Mouse (Mus musculus) cerebellum, adult 2 months (tissue): Measurements from ENCODE around the gene Triobp. TPM values are rescaled to one million over a fixed set of nuclear protein-coding genes. Genes with fewer than 3 reads are reported as not detected.
"Not testable (repeated sequence)": the region's sequence is repeated elsewhere in the genome, so short reads cannot be mapped to it uniquely, and the experiment has no call there.

Experiments
- DNase-seq, 2 experiments: peaks; one replicate each; pipeline ENCODE4 v3.0.0; 2021
- H3K27ac ChIP-seq: fragments of 200-500 bp; 2 replicates; pipeline ENCODE4 v1.5.1; 2012; ENCODE audit warnings: low read length, control low read depth, inconsistent platforms; ENCODE audit not compliant: insufficient read depth
- H3K27me3 ChIP-seq: fragments of 200-500 bp; 2 replicates; pipeline ENCODE4 v1.6.1; 2012; ENCODE audit warnings: inconsistent platforms, mild to moderate bottlenecking, low read length, moderate library complexity; ENCODE audit not compliant: control insufficient read depth, insufficient read depth
- H3K4me1 ChIP-seq: fragments of 200-500 bp; 2 replicates; pipeline ENCODE4 v1.6.1; 2011; ENCODE audit warnings: low read length; ENCODE audit not compliant: control insufficient read depth, insufficient read depth
- H3K4me3 ChIP-seq: fragments of 200-500 bp; replicated peaks from 2 replicates; pipeline ENCODE3; 2011; ENCODE audit warnings: mild to moderate bottlenecking, low read depth, low read length, control low read depth; ENCODE audit not compliant: insufficient read depth
- CTCF ChIP-seq: fragments of 200-500 bp; IDR thresholded peaks from 2 replicates; pipeline ENCODE4 v1.5.1; 2011; ENCODE audit warnings: low read depth, mild to moderate bottlenecking, control low read depth, low read length, moderate library complexity, borderline replicate concordance; ENCODE audit not compliant: insufficient read depth
- POLR2A ChIP-seq: fragments of 200-500 bp; IDR thresholded peaks from 2 replicates; pipeline ENCODE4 v1.6.1; 2011; ENCODE audit warnings: low read length, control low read depth, borderline replicate concordance; ENCODE audit not compliant: insufficient read depth
- WGBS: fragments of 180-500 bp; shearing (Covaris S2); methylation state at CpG from one replicate; pipeline ENCODE4 v1.1.7; 2018; 5-methylcytosine and 5-hydroxymethylcytosine counted together
- polyA plus RNA-seq: library from polyadenylated mRNA; depleted of rRNA; stranded (reverse); fragments of >200 nt; gene quantifications from 2 replicates; pipeline ENCODE4 v1.2.3, GENCODE M21; 2012

The Triobp gene
- polyA plus RNA-seq, 1 experiment = 35.3 TPM

DNA sequence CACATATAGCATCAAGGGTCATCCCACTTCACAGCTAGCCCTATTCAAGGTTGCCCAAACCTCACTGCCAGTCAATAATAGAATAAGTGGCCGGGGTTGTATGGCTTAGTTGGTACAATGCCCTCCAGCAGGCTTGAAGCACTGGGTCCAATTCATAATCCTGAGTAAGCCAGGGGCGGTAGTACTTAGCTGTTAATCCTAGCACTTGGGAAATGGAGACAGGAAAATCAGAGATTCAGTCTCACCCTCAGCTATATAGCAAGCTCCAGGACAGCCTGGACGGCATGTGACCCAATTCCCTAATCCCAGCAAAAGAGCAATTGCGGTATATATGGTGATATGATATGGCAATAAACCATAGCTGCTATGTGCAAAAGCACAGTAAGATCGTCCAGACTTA lies 59.5 kb downstream of the Triobp start:
- WGBS = 77% methylated on average over 5 of the region's 5 CpGs
- DNase-seq = no peak
- no peak overlapping the region for H3K27ac ChIP-seq
- H3K4me1 ChIP-seq = peaks cover 3% of the 10 kb centered on the region
- H3K27me3 ChIP-seq = no peaks in the 10 kb centered on the region
- TF ChIP-seq CTCF (no peak), POLR2A (no peak)
- H3K4me3 ChIP-seq = no peak overlapping the region

DNA sequence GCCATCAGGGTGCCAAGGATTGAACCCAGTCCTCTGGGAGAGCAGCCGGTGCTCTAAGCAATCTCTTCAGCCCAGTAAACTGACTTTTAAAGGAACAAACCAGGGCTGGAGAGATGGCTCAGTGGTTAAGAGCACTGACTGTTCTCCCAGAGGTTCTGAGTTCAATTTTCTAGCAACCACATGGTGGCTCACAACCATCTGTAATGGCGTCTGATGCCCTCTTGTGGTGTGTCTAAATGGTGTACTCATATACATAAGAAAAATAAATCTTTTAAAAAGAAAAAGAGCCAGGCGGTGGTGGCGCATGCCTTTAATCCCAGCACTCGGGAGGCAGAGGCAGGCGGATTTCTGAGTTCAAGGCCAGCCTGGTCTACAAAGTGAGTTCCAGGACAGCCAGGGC lies 60.3 kb downstream of the Triobp start:
- not testable (repeated sequence) for DNase-seq, H3K4me1 ChIP-seq, H3K27ac ChIP-seq, H3K4me3 ChIP-seq, H3K27me3 ChIP-seq
- WGBS = 84% methylated on average over 6 of the region's 6 CpGs
- peak; percentile 11; the same call in 1 of the 2 replicates for TF ChIP-seq CTCF

DNA sequence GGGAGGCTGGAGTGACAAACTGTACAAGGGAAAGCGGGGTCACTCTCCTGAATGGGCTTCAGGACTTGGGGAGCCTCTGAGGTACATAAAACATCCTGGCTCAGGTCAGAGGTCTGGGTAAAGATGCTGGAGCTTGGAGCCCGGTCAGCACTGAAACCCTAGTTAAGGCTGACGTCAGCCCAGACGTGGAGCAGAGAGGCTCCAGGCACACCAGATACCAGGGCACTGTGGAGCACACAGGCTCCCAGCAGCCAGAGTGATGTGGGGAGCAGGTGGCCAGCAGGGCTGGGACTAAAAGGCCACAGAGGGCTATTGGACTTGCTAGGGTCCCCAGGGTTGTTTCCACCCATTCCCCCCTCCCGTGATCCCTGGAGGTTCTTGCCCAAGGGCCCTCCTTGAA lies 62.2 kb downstream of the Triobp start:
- no peak overlapping the region for H3K4me3 ChIP-seq
- WGBS = 81% methylated on average over 5 of the region's 5 CpGs
- H3K27me3 ChIP-seq = no peaks in the 10 kb centered on the region
- no peak for TF ChIP-seq POLR2A
- TF ChIP-seq CTCF = no peak
- no peak for DNase-seq
- no peaks in the 10 kb centered on the region for H3K4me1 ChIP-seq
- H3K27ac ChIP-seq = no peak overlapping the region

- Histone ChIP-seq H3K27ac (no peak overlapping the region), H3K4me1 (no peaks in the 10 kb centered on the region), H3K4me3 (no peak overlapping the region), H3K27me3 (no peaks in the 10 kb centered on the region)
- TF ChIP-seq POLR2A (no peak), CTCF (no peak)
- DNase-seq = no peak
- whole genome bisulfite sequencing = 43% methylated on average over 10 of the region's 10 CpGs
These were observed 64.0 kb downstream of the Triobp start for GRCm38 (mm10) chr15:79011550-79011949.

DNA sequence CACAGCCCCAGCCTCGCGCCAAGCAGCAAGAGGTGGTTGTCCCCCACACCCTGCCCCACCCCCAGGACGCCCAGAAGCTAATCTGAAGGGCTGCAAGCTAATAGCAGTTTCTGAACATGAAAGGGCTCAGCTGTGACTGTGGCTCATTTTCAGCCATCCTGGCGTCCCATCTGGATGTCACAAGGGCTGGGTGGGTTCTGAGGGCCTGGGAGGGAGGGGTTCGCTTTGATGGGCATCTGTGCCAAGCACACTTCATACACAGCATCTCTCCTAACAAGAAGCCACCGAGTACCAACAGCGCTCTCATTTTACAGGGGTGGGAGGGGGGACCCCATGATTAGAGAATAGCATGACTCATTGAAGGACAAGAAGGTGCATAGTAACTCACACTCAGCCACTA lies 65.9 kb downstream of the Triobp start:
- DNase-seq = no peak
- Histone ChIP-seq H3K4me3 (no peak overlapping the region), H3K27ac (no peak overlapping the region), H3K4me1 (no peaks in the 10 kb centered on the region), H3K27me3 (no peaks in the 10 kb centered on the region)
- TF ChIP-seq CTCF (no peak), POLR2A (no peak)
- WGBS = 28% methylated on average over 7 of the region's 7 CpGs

DNA sequence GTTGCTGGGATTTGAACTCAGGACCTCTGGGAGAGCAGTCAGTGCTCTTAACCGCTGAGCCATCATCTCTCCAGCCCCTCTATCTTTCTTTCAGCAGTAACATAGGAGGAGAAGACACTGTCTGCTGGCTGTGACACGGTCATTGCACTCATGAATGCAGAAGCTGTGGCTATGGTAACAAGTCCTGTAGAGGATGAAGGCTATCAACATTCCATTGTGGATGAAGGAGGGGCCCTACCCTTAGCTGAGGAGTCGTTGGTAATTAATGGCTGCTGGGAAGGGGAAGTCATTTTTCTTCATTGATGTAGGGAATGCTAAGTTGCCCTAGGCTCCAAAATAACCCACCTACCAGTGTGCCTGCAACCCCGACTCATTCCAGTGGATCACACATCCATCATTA lies 70.7 kb downstream of the Triobp start:
- H3K27me3 ChIP-seq = no peaks in the 10 kb centered on the region
- no peak overlapping the region for H3K4me3 ChIP-seq
- DNase-seq = no peak
- H3K4me1 ChIP-seq = no peaks in the 10 kb centered on the region
- WGBS = 59% methylated on average over 4 of the region's 4 CpGs
- no peak for TF ChIP-seq POLR2A
- H3K27ac ChIP-seq = no peak overlapping the region

DNA sequence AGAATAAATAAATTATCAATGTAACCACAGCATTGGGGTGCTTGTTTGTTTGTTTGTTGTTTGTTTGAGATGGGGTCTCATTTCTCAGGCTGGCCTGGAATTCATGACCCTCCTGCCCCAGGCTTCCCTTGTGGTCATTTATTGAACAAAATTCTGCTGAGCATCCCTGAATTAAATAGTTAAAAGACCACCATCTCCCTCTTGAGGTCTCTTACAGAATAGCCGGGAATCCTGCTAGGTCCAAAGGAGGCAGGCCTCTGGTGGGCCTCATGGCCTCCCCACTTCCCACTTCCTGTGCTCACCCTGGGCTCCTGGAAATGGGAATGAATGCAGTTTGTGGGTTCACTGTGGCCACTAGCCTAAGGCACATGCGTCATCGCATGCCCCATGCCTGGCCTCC lies 71.4 kb downstream of the Triobp start:
- DNase-seq = no peak
- H3K27me3 ChIP-seq = no peaks in the 10 kb centered on the region
- TF ChIP-seq POLR2A = no peak
- TF ChIP-seq CTCF = no peak
- H3K4me1 ChIP-seq = no peaks in the 10 kb centered on the region
- no peak overlapping the region for H3K27ac ChIP-seq
- no peak overlapping the region for H3K4me3 ChIP-seq
- WGBS = 70% methylated on average over 3 of the region's 3 CpGs

DNA sequence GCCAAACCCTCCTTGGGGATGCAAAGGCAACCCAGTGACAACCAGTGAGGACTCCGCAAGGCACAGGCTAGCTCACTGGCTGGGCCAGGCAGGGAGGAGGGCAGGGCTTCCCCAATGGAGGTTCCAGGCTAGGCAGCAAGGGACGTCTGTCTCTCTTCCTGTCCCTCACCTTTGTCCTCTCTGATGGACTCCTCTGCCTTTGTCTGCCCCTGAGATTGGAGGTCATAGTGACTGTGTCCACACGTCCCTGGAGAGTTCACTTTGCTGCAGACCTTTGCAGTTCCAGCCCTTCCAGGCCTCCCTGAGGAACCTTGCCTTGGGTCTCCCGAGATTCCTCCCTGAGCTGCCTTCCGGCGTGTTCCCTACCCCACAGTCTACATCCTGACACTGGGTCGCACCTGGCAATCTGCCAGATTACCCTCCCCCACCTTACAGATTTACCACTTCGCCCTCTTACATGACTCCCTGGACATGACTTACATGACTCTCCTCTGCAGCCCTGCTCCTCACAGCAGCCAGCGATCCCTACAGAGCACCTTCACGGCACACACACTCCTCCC lies 75.2 kb downstream of the Triobp start:
- no peak for DNase-seq

GRCm38 (mm10) chr15:79023366-79023765 lies 75.8 kb downstream of the Triobp start:
- no peak for TF ChIP-seq POLR2A
- TF ChIP-seq CTCF = no peak
- no peak for DNase-seq
- no peaks in the 10 kb centered on the region for H3K27me3 ChIP-seq
- WGBS = 79% methylated on average over 1 of the region's 1 CpGs
- H3K4me3 ChIP-seq = no peak overlapping the region
- peaks cover 6% of the 10 kb centered on the region for H3K4me1 ChIP-seq
- no peak overlapping the region for H3K27ac ChIP-seq

More for the DNA sequence above, 75.2 kb downstream of the Triobp start:
- Histone ChIP-seq H3K27ac (no peak overlapping the region), H3K27me3 (no peaks in the 10 kb centered on the region), H3K4me3 (no peak overlapping the region), H3K4me1 (peaks cover 6% of the 10 kb centered on the region)
- WGBS = 66% methylated on average over 10 of the region's 10 CpGs
- no peak for TF ChIP-seq CTCF
- no peak for TF ChIP-seq POLR2A
